Mouse (Mus musculus): ENCODE results near the gene Cep128. TPM values are rescaled to one million over a fixed set of nuclear protein-coding genes. Genes with fewer than 3 reads are reported as not detected.

The Cep128 gene
- polyA plus RNA-seq (2014; fragmentation: Illumina TruSeq; extraction: RNeasy Lipid Tissue Mini Kit (QIAGEN cat#74804); ENCODE audit: low read depth, low replicate concordance) = 2.7 TPM

DNA sequence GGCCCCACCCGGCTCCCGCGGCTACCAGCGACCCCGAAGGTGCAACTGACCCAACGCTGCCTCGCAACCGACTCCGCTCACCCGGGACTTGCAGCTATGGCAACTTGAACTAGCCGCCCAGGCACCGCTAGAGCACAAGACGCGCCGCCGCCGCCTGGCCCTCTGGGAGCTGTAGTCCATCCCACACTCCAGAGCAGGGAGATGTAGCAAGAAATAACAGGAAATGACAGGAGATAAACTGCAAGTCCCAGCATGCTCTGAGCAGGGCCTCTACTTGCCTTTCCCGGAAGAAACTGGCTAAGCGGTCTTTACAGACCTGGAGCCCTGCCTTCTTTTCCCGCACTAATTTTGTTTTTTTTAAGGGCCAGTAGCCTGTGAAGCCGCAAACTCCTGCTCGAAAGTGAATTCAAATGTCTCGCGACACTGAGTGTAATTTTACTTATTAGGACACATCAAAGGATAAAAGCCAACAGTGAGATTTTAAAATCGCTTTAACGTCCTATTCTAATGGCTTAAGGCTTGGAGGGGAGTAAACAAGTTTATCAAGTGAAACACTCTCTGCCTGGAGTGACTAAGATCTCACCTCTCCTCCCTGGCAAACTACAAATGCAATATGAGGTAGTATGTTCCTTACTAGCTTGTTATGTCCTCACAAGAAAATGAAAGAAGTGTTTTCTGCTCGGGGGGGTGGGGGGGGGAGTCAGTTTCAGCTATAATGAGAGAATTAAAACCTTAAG is at the start of gene Cep128, which contains the start of gene Tshr:
Cep128 (minus strand) TSS at position 129 of the 737 bp plus-strand sequence.
Tshr (plus strand) TSS at position 283 of the 737 bp plus-strand sequence.

Other genes starting within 250 kb of the Cep128 start
- not detected for gene Tshr, start 154 bp upstream of the Cep128 start, polyA plus RNA-seq (2014; fragmentation: Illumina TruSeq; extraction: RNeasy Lipid Tissue Mini Kit (QIAGEN cat#74804); ENCODE audit: low read depth, low replicate concordance)
- gene Gtf2a1, start 206.1 kb upstream of the Cep128 start, polyA plus RNA-seq (2014; fragmentation: Illumina TruSeq; extraction: RNeasy Lipid Tissue Mini Kit (QIAGEN cat#74804); ENCODE audit: low read depth, low replicate concordance) = 20.8 TPM

Measured in liver, adult 10 weeks (tissue).